Mouse (Mus musculus) thymus, adult 2 months (tissue): ENCODE results near the gene Gtpbp10. TPM values are rescaled to one million over a fixed set of nuclear protein-coding genes. Genes with fewer than 3 reads are reported as not detected.

Experiments
- DNase-seq: peaks from one replicate; pipeline ENCODE4 v3.0.0; 2021
- H3K27ac ChIP-seq: fragments of 200-500 bp; 2 replicates; pipeline ENCODE4 v1.5.1; 2012; ENCODE audit warnings: low read length, control low read depth; ENCODE audit not compliant: control insufficient read depth, insufficient read depth
- H3K27me3 ChIP-seq: fragments of 200-500 bp; 2 replicates; pipeline ENCODE4 v1.6.1; 2012; ENCODE audit warnings: mild to moderate bottlenecking, low read length, moderate library complexity, mixed read lengths; ENCODE audit not compliant: control insufficient read depth, insufficient read depth
- H3K36me3 ChIP-seq: fragments of 200-500 bp; 2 replicates; pipeline ENCODE4 v1.6.1; 2012; ENCODE audit warnings: mild to moderate bottlenecking, low read length, moderate library complexity; ENCODE audit not compliant: control insufficient read depth, insufficient read depth
- H3K4me1 ChIP-seq: fragments of 200-500 bp; replicated peaks from 2 replicates; pipeline ENCODE4 v1.6.1; 2012; ENCODE audit warnings: low read length; ENCODE audit not compliant: control insufficient read depth, insufficient read depth
- H3K4me3 ChIP-seq: fragments of 200-500 bp; 2 replicates; pipeline ENCODE4 v1.5.1; 2012; ENCODE audit warnings: mild to moderate bottlenecking, low read length, control low read depth, moderate library complexity; ENCODE audit not compliant: control insufficient read depth, insufficient read depth
- CTCF ChIP-seq: fragments of 200-500 bp; IDR thresholded peaks from 2 replicates; pipeline ENCODE4 v1.5.1; 2012; ENCODE audit warnings: mild to moderate bottlenecking, control low read depth, low read length, moderate library complexity, borderline replicate concordance; ENCODE audit not compliant: control insufficient read depth, poor library complexity, insufficient read depth; ENCODE audit errors: extremely low read depth
- POLR2A ChIP-seq: fragments of 200-500 bp; IDR thresholded peaks from 2 replicates; pipeline ENCODE4 v1.6.1; 2012; ENCODE audit warnings: mild to moderate bottlenecking, low read length, control low read depth, moderate library complexity; ENCODE audit not compliant: control insufficient read depth, poor library complexity, insufficient read depth; ENCODE audit errors: extremely low read depth
- WGBS: fragments of 180-500 bp; shearing (Covaris S2); methylation state at CpG from one replicate; pipeline ENCODE4 v1.1.7; 2018; 5-methylcytosine and 5-hydroxymethylcytosine counted together
- polyA plus RNA-seq: library from polyadenylated mRNA; depleted of rRNA; stranded (reverse); fragments of >200 nt; gene quantifications from 2 replicates; pipeline ENCODE4 v1.2.3, GENCODE M21; 2012; rRNA removed

The Gtpbp10 gene
- polyA plus RNA-seq, 1 experiment, result 1.9 TPM

DNA sequence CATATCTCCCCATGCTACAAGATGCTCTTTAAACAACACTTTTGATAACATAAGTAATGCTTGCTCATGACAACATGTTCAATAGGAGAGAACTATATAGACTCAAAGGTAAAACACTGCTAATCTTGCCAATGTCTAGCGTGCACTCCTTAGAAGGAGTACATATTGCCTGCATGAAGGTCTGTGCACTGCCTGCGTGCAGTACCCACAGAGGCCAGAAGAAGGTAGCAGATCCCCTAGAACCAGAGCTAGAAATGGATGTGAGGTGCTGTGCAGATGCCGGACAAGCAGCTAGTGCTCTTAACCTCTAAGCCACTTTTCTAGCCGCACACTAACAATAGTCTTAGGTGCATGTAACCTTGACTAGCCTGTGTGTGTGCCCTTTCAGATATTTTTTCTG, 67.2 kb downstream of the Gtpbp10 start:
- no peaks in the 10 kb centered on the region for H3K27me3 ChIP-seq
- no peaks in the 10 kb centered on the region for H3K36me3 ChIP-seq
- TF ChIP-seq POLR2A (no peak), CTCF (no peak)
- 97% methylated on average over 4 of the region's 4 CpGs for WGBS
- H3K4me3 ChIP-seq, result no peak overlapping the region
- no peak overlapping the region for H3K27ac ChIP-seq
- no peak for DNase-seq
- no peaks in the 10 kb centered on the region for H3K4me1 ChIP-seq

Other genes with a start within 250 kb of the Gtpbp10 start
- gene Cdk14, start 139.2 kb downstream of the Gtpbp10 start, polyA plus RNA-seq, result 0.90 and 0.91 TPM in 2 replicates
- not detected in 2 replicates for gene 1700015F17Rik, start 80.4 kb downstream of the Gtpbp10 start, polyA plus RNA-seq
- 3.4 and 5.2 TPM in 2 replicates for gene Cldn12, start 44.6 kb downstream of the Gtpbp10 start, polyA plus RNA-seq
- 0.39 TPM in 1 of 2 replicates, not detected in the other for gene Gm8773, start 14.3 kb upstream of the Gtpbp10 start, polyA plus RNA-seq
- gene Cfap69, start 104.7 kb upstream of the Gtpbp10 start, polyA plus RNA-seq, result 0.34 and 0.41 TPM in 2 replicates
- gene Steap2, start 135.0 kb upstream of the Gtpbp10 start, polyA plus RNA-seq, result 0.23 and 0.42 TPM in 2 replicates
- not detected in 2 replicates for gene Steap1, start 189.8 kb upstream of the Gtpbp10 start, polyA plus RNA-seq